Mouse (Mus musculus) urinary bladder, adult 18-20 months (tissue): ENCODE measurements around the gene Adcy1.

Experiments
- DNase-seq, 2 experiments: peaks; one replicate each; pipeline ENCODE4 v3.0.0; 2022; ENCODE audit warnings: low spot score in 2 of 2, mixed read lengths in 2 of 2

The Adcy1 gene

DNA sequence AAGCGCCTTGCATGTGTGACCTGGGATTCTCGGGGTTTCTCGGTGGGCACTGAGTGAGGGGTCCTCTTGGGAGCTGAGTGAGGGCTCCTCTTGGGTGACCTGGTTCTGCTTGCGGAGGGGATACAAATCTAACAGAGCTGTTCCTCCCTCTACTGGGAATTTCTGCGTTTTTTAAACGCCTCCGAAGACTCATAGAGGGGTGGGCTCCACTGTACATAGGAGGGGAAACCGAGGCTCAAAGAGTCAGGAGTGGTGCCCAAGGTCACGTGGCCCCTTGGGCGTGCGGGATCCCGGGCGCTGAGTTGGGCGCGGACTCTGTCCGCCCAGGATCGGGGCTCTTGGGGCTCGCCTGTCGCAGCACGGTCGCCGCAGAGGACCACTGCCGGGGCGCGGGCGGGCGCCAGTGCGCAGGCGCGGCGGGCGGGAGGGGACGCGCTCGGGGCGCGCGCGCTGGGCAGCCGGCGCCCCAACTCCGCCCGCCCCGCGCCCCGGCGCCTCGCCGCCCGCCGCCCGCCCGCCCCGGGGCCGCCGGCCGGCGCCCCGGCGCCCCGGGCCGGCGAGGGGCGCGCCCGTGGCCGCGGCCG is at the start of gene Adcy1:
Adcy1 (plus strand) TSS at position 489 of the 584 bp plus-strand sequence.
- no peak for DNase-seq

DNA sequence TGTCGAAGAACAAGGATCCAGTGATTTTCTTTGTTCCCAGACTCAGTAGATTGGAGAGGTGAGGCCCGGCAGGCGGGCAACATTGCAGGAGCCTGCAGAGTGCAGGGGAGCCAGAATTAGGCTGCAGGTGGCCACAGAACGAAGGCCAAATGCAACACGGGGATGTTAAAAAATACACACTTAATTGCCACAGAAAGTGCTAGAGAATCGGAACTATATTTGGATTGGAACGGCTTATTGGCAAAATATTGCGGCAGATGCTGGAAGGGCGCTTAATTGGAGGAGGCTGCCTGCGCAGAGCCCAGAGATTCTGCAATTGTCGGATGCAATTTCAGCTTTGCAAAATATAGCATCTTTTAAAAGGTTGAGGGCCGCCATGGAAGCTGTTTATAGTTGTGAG is 46.4 kb upstream of the Adcy1 start:
- no peak for DNase-seq

DNA sequence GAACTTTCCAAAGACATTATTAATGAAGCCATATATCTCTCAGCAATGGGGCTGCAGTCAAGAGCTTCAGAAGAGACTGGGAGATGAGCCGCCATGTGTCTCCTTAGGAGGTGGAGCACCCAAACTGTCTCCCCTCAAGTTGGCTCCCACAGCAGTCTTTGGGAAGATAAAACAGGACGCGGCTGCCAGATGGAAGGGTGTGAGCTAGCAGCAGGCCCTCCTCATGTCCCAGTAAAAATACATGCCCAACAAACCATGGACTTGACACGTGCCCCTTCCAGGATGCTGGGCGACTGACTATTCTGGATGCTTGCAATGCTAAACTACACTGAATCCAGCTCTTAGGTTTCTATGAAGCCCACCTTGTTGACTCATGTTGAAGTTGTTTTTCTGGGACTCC is 45.2 kb upstream of the Adcy1 start:
- DNase-seq = no peak

DNA sequence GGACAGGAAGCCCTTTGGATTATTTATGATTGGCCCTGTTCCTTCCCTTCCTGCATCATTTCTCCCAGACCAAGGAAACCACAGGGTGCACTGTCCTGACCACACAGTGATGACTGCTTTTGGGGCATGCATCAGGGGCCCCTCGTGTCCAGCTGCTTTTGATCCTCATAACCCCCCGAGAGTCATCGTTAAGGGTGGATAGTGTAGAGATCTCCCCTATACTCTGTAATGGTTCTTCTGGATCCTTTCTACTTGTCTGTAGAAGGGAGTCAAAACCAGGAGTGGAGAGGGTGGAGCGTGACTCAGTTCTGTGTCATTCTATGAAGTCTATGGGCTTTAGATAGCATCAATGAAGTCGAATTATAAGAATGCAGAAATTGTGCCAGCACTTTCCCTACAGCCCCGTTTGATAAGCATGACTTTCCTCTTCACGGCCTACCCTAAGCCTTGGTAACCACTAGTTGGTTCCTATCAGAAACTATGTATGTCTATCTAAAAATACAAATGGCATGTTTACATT is 44.2 kb upstream of the Adcy1 start:
- no peak for DNase-seq

DNA sequence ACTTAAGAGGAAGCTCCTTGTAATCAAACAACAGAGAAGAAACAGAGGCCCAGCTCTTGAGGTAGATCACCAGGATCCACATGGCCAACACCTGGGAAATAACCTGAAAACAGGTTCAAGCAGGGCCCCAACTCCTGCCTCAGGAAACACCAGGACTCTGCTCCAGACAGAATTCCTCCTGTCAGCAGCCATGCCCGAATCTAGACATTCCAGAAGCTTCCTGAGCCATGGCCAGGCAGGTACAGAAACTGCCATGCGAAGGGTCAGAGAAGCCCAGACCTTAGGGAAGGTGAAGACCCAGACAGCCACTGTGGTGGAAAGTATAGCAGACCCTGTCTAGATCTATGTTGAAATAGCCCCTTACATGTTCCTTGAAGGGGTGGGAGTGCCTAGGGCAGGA is 30.2 kb upstream of the Adcy1 start:
- no peak for DNase-seq

DNA sequence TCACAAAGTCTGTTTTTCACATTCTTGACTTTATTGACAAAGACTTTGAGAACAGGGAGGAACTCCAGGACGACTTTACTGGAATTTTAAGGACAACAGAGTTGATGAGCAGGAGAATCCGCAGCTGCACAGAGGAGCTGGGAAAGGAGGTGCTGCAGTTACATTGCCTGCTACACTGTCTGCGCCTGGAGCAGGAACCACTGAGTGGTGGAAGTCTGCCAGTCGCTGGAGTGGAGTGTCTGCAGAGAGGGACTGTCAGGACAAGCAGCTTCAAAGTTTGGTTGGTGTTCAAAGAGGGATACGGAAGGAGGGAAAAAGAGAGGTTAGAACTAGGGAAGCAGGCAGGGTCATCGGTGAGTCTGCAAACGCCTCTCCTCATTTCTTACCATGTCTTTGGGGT is 23.6 kb upstream of the Adcy1 start:
- no peak for DNase-seq

DNA sequence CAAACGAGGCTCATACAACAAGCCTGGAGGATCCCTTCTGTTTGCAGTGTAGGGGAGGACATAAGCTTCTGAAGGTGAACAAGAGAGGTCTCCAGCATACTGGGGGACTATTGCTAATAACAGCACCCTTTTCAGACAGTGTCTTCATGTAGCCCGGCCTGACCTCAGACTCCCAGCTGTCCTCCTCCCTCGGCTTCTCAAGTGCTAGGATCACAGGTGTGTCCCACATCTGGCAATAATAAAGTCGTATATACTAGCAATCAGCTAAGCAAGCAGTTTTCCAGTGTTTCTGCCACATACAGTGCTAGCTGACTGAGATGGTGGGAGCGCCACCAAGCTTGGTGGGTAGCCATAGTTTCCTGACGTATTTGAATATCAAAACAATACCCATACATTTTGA is 22.5 kb upstream of the Adcy1 start:
- DNase-seq = no peak

DNA sequence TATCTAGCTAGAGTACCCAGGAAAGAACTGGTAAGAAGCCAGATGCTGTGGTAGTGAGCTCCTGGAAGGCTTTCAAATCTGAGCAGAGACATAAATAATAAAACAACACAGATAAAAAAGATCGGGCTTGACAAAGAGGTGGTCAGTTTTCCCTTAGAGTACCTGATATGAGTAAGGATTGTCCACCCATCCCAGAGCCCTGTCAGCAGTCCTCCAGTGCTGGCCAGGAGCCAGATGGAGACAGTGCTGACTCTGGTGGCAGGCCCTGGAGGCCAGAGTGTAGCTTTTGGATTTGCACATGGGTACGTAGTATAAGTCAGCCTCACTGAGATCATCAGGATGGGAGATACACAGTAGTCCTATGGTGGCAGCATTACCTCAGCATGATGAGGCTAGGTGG is 16.1 kb upstream of the Adcy1 start:
- no peak for DNase-seq

DNA sequence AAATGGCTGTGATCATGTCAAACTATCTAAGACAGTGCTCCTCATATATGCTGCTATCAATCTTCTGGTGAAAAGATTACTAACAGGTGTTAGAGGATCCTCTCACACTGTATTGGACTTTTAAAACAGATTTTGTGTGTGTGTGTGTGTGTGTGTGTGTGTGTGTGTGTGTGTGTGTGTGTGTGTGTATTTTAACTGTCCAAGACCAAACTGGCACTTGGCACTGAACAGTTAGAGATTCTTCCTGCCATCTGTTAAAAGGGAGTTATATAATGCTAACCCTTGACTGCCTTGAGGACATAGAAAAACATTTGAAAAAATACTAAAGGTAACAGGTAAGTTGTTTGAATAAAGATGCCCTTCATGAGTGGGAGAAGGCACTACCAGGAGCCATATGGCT is 15.7 kb upstream of the Adcy1 start:
- DNase-seq = no peak

DNA sequence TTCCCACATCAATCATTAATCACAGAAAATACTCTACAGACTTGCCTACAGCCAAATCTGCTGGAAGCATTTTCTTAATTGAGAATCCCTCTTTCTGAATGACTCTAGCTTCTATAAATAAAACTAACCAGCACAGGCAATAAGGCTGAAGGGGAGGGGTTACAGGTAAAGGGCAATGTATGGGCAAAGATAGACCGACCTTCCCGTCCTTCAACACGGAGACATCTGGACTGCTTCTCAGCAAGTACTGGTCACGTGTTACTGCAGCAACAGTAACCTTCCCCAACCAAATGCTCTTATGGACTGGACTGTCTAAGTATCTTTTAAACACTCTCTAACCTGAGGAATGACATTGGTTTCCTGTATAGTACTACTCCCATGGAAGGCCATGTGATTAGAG is 9.6 kb upstream of the Adcy1 start:
- DNase-seq = no peak

DNA sequence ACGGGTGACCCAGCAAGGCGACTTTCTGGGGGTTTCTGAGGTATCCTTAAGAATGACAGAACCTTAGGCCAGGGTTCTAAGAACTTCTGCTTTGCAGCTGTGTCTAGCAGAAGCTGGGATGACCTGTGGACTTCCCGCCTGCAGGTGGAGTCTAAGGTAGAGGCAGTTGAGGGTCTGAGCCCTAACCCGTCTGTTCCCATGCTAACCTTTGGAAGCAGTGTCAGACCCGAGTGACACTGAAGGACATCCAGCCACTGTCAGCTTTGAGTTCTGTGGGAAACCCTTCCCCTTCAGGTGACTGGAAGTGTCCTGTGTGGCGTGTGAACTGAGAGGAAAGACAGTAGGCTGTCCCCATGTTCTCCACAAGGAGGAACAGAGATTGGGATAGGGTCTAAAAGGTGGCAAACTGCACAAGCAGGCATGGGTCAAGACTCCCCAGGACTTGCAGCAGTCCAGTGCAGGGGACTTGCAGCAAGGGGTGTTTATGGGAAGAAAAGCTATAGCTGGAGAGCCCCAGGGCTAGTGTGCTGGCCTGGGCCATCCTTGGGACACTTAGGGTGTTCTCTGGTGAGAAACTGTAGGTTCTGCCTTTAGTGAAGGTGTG is 8.5 kb upstream of the Adcy1 start:
- DNase-seq = no peak

DNA sequence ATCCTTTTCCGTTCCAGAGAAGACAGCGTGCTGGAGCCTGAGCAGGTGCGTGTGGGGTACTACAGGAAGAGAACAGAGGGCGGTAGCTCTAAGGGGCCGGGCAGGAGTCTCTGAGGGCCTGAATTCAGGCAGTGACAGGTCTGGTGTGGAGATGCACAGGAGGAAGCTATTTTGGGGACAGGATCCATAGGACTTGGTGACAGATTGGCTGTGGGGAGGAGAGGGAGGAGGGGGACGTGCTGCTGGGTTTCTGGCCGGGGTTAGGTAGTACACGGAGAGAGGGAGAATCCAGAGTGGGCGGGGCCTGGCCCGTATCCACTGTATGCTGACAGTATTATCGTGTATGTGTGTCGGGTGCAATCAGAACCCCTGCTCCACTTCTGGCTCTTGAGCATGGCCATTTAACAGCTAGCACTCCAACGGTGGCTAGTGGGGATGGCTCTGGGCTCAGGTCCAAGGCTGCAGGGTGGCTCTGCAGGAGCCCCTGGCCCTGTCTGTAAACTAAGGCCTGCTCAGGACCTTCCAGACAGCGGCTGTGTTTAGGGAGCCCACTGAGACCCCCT is 7.8 kb upstream of the Adcy1 start:
- DNase-seq = no peak

DNA sequence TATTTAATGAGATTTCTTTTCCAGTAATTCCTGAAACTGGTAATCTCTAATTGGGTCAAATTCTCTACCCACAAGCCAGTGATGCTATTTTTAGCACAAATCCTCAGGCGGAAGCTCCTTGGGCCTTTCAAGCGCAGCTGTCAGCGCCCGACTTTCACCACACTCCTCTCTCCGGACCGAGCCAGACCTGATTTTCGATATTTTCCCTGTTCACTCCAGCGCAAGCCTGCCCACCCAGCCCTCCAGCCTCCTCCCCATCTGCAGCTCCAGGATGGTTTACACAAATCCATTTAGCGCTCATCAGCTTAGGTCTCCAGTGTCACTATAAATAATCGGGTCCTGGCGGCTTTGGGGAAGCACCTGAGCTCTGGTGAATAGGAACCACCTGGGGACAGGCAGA is 7.2 kb upstream of the Adcy1 start:
- DNase-seq = no peak

DNA sequence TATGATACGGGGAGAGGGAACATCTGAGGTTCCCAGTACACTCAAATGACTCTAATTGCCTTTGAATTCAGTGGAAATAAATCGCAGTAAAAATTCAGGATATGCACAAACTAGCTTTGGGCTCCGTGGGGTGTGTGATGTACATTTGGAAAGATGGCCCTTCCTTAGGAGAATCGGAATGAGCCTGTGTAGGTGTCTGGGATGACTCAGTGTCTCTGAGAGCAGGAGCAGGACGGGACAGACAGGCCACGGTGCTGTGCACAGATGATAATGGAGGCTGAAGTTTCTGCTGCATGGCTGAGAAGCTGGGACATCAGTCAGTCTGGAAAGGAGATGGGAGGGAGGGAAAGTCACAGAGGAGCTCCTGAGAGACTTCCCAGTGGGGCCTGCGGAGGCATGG is 5.5 kb upstream of the Adcy1 start:
- DNase-seq = no peak

DNA sequence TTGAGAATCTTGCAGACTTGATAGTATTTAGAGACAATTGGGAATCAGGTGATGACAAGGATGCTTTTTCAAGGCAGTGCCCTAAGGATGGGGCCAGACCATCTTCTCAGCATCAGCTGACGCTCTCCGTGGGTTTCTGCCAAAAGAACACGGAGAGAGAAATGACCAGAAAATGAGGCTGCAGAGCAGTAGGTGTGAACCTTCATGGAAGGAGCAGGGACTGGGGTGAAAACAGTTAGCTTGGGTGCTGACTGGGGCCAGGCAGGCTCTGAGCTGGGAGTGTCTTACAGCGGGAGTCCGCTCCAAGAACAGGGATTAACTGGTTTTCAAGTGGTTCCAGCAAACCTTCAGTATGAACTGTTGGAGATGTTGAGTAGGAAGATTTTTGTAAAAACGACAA is 1.3 kb upstream of the Adcy1 start:
- DNase-seq = no peak

DNA sequence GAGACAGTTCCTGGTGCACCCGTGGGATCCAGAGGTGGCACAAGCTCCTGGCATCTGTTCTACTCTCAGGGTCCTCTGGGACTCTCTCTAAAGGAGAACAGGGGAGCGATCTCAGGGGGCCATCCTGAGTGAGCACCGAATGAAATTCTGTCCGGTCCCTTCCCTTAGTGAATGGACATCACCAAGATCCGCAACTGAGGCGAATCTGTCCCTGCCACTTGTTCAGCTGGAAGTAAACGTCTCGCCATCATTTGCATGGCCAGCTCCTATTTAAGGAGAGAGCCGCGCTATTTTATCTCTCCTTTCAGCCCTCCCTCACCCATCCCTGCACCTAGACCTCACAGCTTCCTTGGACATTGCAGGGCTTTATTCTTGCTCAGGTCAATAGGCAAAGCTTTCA is 723 bp upstream of the Adcy1 start:
- no peak for DNase-seq

DNA sequence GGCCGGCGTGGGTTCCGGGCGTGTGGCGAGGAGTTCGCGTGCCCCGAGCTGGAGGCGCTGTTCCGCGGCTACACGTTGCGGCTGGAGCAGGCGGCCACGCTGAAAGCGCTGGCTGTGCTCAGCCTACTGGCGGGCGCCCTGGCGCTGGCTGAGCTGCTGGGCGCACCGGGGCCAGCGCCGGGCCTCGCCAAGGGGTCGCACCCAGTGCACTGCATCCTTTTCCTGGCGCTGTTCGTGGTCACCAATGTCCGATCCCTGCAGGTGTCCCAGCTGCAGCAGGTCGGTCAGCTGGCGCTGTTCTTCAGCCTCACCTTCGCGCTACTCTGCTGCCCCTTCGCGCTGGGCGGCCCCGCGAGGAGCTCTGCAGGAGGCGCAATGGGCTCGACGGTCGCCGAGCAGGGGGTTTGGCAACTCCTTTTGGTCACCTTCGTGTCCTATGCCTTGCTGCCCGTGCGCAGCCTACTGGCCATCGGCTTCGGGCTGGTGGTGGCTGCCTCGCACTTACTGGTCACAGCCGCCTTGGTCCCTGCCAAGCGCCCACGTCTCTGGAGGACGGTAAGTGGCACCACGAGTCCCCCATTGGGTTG is 485 bp downstream of the Adcy1 start:
- no peak for DNase-seq

DNA sequence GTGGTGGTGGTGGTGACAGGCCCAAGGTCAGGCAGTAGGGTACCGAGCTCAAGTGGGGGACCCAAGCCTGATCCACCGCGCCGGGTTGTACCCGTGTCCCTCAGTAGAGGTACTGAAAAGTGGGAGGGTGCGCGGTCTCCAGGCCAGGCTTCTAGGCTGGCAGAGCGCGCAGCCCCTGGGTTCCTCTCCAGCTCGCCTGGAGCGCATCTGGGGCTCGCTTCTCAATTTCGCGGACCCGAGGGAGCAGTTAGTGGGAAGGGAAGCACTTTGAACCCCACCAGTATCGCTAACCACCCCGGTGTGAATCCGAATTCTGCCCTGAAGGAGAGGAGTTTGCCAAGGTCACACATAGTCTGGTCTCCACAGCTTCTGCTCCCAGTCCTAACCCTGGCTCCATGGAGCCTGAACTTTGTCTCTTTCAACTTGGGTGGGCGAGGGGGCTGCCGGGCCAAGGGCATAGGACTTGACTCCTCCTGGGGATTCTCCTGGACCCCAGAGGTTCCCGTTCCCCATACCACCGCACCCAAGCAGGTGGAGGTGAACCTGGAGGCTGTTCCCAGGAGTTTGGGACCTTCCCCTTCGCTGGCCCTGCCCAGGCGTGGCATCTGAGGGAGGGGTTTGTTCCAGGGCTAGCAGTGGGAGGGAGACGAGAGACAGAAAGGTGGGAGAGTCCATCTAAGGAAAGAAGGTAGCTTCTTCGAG is 1.3 kb downstream of the Adcy1 start:
- DNase-seq = no peak

DNA sequence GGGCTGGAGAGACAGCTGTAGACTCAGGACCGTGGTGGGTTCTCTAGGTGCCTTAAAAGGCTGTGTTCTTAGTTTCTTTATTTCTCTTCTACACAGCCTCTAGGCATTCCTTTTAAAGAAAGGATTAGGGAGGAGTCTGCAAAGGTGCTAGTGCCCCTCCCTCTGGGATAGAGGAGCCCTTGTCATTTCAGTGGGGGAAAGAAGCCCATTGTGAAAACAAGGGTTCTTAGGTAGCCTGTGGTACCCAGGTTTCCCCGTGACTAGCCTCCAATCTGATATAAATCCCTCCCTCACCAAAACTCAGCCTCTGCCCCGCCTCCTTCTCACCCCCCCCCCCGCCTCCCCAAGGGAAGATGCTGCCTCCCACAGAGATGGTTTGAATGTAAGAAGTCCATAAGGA is 2.1 kb downstream of the Adcy1 start:
- DNase-seq = no peak

DNA sequence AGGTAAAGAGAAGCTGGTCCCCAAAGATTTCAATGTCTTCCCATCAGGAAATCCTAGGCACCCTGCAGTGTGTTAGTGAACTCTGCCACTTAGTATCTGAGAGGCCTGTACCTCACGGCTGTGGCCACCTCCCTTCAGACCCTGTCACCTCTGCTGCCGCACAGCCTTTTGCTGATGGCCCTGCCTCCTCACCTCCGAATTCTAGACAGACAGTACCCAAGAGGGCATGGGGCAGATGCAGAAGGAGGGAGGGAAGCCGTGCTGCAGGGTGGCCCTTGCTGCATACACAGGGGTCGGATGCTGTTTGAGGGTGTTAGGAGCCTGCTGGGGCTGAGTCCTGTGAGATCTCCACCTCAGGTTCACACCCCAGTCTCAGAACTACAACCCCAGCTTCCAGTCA is 2.6 kb downstream of the Adcy1 start:
- no peak for DNase-seq

DNA sequence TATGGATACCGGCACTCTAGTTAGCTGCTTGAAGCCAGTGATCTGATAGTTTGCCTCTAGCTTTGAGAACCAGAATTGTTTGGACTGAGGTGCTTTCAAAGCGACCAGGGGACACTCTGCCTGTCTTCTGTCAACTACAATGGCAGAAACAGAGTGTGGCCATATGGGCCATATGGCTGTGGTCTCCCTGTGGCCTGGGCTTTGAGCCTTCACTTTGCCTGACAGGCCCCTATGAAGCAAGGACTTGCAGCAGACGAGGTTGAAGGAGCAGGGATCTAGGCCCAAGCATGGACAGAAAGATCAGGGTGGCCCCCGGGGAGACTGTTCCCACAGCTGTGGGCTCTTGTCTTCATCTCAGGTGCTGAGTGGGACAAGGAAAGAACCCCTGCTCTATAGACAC is 4.0 kb downstream of the Adcy1 start:
- no peak for DNase-seq

DNA sequence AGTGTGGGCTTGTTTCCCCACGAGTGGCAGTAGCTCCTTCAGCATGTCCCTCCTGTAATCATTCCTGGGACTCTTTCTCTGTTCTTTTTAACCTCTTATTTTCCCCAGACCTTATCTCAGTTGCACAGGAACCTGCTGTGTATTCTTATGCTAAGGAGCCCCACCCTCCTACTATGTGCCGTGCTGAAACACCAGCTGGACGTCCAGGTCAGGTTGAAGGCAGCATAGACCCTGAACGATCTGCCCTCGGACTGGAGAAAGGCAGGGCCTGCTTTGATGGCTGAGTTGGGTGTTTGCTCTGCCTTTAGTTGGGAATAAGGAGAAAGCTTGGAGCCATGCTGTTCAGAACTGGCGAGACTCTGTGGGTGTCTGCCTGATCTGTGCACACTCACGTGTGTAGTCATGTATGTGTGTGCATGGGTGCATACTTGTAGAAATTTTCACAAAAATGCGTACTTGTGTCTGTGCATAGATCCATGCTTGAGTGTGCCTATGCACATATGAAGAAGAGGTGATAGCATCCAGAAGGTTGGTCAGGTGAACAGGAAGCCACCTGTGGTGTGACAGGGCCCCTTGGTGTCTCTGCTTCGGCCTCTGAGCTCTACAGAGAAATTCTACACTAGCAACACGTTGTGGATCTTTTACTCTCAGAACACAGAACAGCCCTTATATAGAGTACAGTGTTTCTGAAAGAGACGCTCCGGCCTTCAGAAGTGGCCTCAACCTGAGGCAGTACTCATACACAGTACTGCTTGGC is 5.4 kb downstream of the Adcy1 start:
- DNase-seq = no peak
